Mouse (Mus musculus): Measurements from ENCODE around the gene Cask.

Cask gene

DNA sequence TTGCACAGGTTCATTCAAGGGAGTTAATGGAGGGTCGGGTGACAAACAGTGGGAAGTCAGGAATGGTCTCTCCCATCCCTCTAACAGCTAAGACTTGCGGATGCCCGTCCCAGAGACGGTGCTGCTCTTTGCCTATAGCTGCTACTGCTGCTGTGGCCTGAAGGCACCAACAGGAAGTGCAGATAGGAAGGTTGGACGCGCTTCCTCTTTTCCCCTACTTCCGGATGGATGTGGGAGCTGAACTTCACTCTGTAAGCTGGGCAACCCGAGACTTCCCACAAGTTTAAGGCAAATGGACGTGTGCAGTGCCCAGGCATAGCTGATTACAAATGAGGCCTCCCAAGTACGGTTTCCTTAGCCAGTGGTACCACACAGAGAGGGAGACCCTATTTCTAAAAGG is 333.1 kb downstream of the Cask start:
- DNase-seq (ENCODE audit: low read depth, low spot score) = no peak

DNA sequence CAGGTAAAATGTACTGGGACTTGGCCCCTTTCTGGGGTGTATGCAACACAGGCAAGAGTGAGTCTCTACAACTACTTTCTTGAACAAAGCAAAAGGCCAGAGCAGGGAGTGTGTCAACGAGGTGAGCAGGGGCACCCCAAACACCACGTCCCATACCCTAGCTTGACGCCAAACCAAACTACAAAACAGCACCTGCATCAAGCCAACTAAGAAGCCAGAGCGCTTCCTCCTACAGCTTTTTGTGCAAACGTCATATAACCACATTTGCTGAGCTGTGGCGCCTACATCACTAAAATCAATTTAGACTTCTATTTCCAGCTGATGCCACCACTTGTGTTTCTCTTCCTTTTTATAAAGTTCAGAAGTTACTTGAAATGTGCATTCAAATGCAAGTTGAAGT is 334.7 kb downstream of the Cask start:
- peak; percentile 62 for DNase-seq (ENCODE audit: low read depth, low spot score)

- DNase-seq (ENCODE audit: low read depth, low spot score) = no peak
Observed at GRCm38 (mm10) chrX:13513864-13514263, 337.3 kb downstream of the Cask start.

- DNase-seq (ENCODE audit: low read depth, low spot score) = peak; percentile 33
Observed at GRCm38 (mm10) chrX:13513127-13513526, 338.0 kb downstream of the Cask start.

- DNase-seq (ENCODE audit: low read depth, low spot score) = no peak
Observed at GRCm38 (mm10) chrX:13506376-13506775, 344.8 kb downstream of the Cask start.

GRCm38 (mm10) chrX:13504389-13504788 is 346.8 kb downstream of the Cask start:
- no peak for DNase-seq (ENCODE audit: low read depth, low spot score)

GRCm38 (mm10) chrX:13502862-13503375 is 348.2 kb downstream of the Cask start:
- DNase-seq (ENCODE audit: low read depth, low spot score) = no peak

GRCm38 (mm10) chrX:13500284-13500683 is 350.9 kb downstream of the Cask start:
- DNase-seq (ENCODE audit: low read depth, low spot score) = no peak

- no peak for DNase-seq (ENCODE audit: low read depth, low spot score)
Observed at GRCm38 (mm10) chrX:13494892-13495703, 356.1 kb downstream of the Cask start.

- no peak for DNase-seq (ENCODE audit: low read depth, low spot score)
Observed at GRCm38 (mm10) chrX:13492922-13493321, 358.2 kb downstream of the Cask start.

- DNase-seq (ENCODE audit: low read depth, low spot score) = no peak
Observed at GRCm38 (mm10) chrX:13490941-13491340, 360.2 kb downstream of the Cask start.

- no peak for DNase-seq (ENCODE audit: low read depth, low spot score)
Observed at GRCm38 (mm10) chrX:13489761-13490160, 361.4 kb downstream of the Cask start.

DNA sequence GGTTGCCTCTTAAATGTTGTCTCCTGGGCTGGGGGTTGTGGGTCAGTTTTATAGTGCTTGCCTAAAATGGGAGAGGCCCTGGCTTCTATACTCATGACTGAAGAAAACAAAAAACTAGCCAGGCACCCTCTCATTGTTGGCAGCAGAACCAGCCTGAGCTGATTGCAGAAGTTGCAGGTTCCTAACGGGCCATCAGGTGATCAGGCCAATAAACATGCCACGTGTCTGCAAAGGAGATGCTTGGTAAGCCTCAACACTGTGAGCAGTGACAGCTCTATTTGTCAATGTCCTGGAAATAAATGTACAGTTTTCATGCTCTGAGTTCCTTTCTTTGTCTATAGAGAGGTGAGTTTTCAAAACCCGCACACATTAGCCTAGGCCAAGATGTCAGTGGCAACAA is 362.2 kb downstream of the Cask start:
- DNase-seq (ENCODE audit: low read depth, low spot score) = no peak

DNA sequence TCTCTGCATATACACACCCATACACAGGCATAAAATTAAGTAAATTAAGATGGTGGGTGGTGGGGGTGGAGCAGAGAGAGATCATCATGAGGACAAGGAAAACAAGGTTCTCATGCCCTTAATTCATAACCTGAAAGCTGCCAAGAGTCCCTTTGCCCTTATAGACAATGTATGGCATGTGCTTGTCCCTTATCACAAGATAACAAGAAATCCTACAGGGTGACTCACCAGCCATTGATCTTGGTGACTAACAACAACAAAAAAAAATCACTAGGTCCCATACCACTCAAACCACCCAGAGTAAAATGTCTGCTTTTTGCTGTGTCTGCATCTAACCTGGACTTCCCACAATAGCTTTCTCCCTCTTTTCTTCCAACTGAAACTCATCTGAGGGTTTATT is 366.7 kb downstream of the Cask start:
- DNase-seq (ENCODE audit: low read depth, low spot score) = no peak

DNA sequence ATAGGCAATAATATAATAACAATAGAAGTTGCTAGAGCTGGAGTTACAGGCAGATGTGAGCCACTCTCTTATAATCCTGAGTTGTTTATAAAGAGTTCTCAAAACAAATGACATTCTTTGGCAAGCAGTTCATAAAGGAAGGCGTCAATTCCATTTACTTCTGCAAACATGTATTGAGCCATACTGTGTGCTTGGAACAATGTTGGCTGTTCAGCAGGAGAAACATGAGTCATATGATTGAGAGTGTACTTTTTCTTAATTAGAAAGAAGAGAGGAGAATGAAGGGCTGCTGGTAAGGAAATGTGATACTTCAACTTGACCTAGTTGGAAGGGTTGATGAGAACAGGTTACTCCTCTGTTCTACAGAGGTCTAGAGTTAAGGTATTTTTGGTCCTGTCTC is 368.6 kb downstream of the Cask start:
- no peak for DNase-seq (ENCODE audit: low read depth, low spot score)

- no peak for DNase-seq (ENCODE audit: low read depth, low spot score)
Observed at GRCm38 (mm10) chrX:13479570-13479969, 371.6 kb downstream of the Cask start.

DNA sequence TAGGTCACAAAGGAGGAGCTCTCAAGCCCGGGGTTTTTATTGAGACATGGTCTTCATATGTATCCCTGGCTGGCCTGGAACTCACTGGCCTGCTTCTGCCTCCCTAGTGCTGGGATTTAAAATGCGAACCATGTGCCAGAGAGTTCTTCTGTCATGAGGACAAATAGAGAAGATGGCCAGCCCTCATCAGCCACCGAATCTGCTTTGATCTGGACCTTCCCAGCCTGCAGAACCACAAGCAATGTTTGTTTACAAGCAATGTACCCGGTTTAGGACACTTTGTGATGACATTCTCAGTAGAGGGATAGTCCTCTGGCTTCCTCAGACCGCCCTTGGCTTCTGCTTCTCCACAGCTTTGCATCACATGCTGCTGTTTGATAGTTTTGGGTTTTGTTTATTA is 372.9 kb downstream of the Cask start:
- no peak for DNase-seq (ENCODE audit: low read depth, low spot score)

DNA sequence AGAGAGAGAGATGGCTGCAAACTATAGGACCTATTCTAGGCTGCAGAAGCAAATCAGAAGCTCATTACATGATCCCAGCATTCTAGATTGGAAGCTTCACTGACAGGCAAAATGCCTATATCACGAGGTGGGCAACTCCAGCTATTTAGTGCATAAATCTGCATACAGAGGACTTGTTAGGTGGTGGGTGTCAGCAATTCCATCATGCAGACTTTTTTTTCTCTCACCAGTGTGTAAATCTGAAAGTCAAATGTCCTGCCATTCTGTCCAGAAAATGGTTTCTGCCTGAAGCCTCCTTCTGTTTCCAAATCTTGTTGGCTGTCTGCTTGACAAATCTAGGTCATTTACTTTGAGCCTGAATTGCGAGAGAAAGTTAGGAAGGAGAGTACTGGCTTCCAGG is 373.6 kb downstream of the Cask start:
- no peak for DNase-seq (ENCODE audit: low read depth, low spot score)

DNA sequence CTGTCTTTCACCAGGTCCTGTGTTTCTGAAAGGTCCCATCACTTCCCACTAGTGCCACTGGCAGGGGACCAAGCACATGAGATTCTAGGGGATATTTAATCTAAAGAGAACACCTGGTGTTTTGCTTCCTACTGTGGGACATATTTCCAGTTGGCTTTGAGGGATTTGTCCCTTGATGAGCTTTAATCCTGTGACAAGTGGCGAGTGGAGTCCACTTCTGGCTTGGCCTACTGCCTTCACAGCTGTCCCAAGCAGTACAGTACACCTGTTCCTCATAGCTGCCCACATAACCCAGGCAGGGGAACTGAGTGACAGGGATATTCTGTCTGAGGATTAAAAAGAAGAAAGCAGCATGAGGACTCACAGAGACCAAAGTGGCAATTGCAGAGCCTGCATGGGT is 375.8 kb downstream of the Cask start:
- DNase-seq (ENCODE audit: low read depth, low spot score) = no peak

DNA sequence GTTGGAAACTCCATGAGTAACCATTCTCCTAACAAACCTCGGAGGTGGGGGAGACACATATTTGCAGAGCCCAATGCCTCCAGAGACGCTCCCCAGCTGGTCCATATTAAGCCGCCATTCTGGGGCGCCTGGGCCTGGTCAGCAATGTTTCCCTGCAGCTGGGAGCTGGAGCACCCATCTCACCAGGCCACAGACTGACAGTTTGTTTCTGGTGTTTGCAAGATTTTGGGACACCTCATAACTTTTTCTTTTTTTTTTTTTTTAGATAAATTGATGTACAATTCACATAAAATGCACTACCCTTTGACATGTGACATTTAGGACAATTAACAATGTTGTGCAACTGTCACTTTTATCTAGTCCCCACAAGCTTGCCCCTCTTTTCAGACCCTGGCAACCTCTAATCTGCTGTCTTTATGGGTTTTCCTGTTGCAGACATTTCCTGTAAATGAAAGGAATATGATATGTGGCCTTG is 378.4 kb downstream of the Cask start:
- DNase-seq (ENCODE audit: low read depth, low spot score) = no peak

DNA sequence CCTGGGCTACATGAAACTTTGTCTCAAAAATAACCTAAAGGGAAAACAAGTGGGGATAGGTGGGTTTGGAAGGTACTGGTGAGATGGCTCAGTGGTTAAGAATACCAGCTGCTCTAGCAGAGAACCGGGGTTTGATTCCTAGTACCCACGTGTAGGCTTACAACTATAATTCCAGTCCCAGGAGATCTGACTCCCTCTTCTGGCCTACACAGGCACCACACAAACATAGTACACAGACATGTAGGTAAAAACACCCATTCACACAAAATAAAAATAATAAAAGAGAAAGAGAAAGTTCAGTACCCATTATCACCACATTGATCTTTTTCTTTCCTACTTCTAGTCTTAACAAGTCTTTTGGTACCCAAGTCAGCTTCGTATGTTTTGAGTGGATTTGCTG is 379.2 kb downstream of the Cask start:
- peak; percentile 3 for DNase-seq (ENCODE audit: low read depth, low spot score)

DNA sequence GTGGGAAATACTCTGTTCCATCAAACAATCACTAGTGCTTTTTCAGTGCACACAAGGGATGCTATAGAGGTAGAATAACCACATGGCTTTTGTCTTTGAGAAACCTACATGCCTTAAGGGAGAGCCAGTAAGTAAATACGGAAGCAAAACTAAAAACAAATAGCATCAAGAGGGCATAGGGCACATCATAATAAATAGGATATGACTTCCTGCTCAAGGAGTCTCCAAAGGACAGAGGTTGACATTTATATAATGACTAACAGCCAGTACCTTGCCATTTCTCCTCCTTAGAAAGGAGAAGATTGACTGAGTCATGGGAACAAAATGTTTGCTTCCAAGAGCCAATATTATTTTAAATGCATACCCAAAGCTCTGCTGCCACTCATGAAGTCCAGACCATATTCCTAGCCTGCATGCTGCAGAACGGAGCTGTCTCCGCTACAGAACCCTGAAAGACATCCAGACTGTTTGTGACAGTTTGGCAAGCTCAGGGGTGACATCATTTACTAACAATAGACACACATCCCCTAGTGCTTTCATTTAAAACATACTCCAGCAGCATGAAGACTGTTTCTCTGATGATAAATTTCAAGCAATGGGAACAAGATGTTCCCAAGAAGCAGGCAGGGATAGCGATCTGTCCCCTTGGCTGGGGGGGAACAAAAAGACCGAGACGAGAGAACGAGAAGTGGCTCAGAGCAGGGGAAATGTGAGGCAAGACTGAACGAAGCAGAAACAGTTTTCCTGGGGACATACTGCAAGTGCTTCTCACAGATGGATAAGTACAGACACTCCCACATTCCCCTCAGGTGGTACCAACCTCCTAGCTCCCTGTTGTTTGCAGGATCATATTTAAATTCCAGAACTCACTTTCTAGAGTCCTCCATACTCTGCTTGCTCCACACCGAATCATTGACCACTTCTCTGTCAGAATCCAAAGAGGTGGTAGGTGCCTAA is 381.7 kb downstream of the Cask start:
- DNase-seq (ENCODE audit: low read depth, low spot score) = no peak
